Mouse (Mus musculus) embryo, embryonic 9.5 days (tissue): ENCODE measurements around the gene Nsmce4a.
"Not testable (repeated sequence)": the region's sequence is repeated elsewhere in the genome, so short reads cannot be mapped to it uniquely, and the experiment has no call there.

Source experiments
- DNase-seq: peaks from one replicate; pipeline ENCODE4 v3.0.0-alpha.2; 2017; ENCODE audit errors: extremely low spot score

Gene Nsmce4a

GRCm38 (mm10) chr7:130572821-130573220 is at the start of gene Nsmce4a:
TSS of gene Nsmce4a (minus strand) at chr7:130573118.
- DNase-seq, result no peak

DNA sequence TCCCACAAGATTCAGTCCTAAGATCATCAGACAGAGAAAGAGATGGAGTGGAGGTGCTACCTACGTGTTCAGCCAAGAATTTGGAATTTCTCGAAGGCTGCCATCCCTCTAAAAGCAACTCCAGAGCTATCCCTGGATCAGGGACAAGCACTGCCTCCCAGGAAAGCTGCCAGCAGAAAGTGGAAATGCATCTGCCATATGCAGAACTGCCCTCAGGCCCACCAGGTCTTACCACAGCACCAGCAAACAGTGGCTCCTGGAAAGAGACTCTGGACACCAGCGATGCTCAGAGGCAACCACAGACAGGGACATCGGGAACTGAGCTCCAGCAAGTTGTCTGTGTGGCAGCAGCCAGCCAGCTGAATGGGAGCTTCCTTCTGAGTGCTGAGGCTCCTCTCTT is 49.4 kb upstream of the Nsmce4a start:
- DNase-seq, result no peak

DNA sequence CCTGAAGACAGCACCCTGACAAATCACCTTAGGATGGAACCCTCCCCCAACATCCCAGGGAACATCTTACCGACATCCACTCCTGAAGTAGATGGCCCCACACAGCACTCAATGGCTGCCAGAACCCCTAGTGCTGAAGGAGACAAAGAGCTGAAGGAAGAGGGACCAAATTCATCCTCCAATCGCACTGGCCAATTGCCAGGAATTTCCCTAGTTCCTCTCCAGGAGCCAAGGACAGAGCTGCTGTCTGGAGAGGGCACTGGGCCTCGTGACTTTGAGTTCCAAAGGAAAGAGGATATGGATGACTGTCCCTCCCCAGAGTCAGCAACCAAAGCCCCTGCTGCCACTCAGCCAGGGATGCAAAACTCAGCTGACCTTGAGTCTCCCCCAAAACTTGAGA is 49.0 kb upstream of the Nsmce4a start:
- DNase-seq, result no peak

GRCm38 (mm10) chr7:130621068-130621467 is 48.1 kb upstream of the Nsmce4a start:
- DNase-seq, result no peak

DNA sequence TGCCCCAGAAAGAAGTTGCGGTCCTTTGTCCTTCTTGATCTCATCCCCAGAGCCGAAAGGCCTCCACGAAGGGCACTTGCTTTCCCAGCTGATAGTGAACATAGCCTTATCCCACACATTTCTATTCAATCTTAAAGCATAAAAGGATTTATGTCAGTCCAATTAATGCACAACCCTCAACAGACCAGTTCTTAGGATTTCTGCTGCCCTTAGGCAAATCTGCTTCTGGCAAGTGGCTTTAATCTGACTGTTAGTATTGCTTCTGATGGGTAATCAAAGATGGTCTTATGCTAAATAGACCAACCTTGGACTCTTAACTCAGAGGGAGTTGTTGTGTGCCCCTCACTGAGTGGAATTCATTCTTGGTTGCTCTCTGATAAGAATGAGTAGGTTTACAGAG is 44.7 kb upstream of the Nsmce4a start:
- no peak for DNase-seq

GRCm38 (mm10) chr7:130613973-130614372 is 41.1 kb upstream of the Nsmce4a start:
- DNase-seq, result no peak

GRCm38 (mm10) chr7:130606958-130607357 is 34.0 kb upstream of the Nsmce4a start:
- DNase-seq, result no peak

DNA sequence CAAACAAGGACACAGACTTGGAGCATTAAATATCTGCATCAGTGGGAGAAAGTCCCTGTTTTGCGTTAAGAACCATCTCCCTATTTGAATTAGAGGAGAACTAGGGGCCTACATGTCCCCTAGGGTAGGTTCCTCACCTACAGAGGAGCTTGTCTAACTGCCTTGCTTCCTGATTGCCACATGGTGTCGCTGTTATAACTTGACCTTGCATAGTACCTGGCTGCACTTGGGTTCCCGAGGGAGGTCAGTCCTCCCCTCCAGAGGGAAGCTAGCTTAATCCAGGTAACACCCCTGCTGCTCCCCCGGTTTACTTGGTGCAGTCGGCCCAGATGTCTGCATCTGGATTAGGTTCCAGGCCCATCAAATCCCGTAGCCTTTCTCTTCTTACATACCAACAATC is 32.2 kb upstream of the Nsmce4a start:
- DNase-seq, result peak; percentile 26

GRCm38 (mm10) chr7:130604390-130604789 is 31.5 kb upstream of the Nsmce4a start:
- no peak for DNase-seq

DNA sequence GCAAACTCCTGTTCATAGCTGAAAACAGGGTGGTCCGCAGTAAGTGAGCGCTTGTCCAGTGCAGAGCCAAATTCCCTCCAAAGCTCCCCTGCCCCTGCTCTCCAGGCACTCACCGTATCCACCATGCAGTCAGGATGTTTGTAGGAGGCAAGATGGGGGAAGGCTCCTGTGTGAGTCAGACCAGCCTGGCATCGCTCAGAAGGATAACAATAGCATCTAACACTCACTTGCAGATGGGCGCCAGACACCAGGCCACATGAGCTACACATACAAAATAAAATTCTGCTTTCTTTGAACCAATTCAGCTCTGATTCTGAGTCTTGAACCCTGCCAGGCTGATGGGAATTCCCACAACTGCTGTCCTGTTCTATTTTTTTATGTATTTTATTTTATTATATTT is 30.6 kb upstream of the Nsmce4a start:
- no peak for DNase-seq

DNA sequence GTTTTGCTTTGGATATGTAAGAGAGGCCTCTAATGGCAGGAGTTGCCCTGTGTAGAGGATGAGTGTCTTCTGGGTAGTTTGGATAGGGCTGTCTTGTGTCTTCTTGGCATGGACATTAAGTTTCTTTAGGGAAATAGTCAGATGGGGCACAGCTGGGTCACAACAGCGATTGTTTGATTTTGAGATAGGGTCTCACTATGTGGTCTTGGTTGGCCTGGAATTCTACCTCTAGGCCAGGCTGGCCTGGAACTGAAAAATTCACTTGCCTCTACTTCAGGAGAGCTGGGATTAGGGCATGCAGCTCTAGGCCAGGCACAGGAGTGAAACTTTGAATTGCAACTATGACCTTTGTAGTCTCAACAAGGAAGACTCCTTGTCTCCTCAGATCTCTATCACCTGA is 29.9 kb upstream of the Nsmce4a start:
- DNase-seq, result no peak

DNA sequence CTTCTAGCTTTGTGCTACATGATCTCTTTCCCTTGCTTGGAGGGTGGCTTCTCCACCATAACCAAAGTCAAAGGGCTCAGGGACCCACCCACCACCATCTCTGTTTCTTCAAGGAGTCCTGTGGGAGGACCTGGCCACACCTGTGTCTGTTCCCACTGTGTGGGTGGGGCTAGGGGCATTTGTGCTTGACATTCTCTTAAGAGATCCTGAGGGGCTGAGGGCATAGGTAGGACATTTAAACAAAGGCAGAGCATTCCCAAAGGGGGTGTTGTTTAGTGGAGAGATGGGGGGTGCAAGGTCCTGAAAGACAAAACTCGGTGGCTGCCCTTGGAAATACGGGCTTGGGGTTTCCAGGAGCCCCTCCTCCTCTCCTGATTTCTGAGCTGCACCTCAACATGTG is 27.6 kb upstream of the Nsmce4a start:
- no peak for DNase-seq

GRCm38 (mm10) chr7:130600074-130600473 is 27.2 kb upstream of the Nsmce4a start:
- no peak for DNase-seq

DNA sequence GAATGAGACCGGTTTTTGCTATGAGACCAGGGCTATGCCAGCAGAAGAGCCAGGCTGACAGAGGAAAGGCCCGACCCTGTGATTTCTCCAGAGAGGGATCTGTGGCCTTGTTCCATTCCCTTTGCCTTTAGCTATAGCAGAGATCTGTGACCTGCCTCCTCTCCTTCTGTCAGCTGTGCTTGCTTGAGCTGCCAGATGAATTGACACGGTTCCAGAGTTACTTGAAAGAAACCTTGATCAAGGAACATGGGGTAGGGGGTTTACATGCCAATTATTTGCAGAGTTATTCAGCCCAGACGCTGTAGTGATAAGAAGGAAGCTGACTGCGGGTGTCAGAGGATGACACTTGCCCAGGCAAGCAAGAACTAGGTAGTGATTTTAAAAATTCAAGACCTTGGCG is 24.6 kb upstream of the Nsmce4a start:
- DNase-seq, result no peak

DNA sequence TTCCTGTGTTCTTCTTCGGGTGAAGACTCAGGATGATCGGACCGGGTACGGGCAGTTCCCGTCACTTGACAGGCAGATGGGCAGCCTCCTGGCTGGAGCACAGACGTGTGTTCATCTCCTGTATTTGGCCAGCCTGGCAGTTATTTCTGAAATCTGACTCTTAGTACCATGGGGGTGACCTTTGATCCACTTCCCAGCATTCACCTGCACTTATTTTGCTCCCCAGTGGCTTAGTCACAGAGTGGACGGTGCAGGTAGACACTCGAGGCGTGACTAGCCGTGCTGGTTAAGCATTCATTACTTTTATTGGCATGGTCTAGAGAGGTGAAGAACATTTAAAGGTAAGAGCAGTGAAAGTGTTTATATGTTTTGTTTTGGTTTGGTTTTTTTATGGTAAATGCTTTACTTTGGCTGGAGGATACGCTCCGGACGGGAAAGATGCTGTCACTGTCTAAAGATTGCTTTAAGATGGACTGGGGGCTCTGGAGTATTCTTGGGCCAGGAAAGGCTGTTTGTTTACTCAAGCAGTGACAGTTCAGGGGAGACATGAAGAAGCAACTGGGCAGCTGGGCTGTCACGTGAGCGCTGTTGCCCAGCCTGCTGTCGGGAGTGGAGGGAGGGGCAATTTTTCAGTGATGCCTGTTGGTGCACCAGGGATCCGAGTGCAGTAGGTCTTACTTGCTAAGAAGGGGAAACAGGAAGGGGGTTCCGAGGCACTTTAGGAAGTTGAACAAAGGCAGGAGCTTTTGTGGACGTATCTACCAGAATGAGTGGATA is 23.3 kb upstream of the Nsmce4a start:
- not testable (repeated sequence) for DNase-seq

- DNase-seq, result not testable (repeated sequence)
Observed at GRCm38 (mm10) chr7:130593375-130594239, 20.7 kb upstream of the Nsmce4a start.

GRCm38 (mm10) chr7:130592975-130593374 is 20.1 kb upstream of the Nsmce4a start:
- not testable (repeated sequence) for DNase-seq

DNA sequence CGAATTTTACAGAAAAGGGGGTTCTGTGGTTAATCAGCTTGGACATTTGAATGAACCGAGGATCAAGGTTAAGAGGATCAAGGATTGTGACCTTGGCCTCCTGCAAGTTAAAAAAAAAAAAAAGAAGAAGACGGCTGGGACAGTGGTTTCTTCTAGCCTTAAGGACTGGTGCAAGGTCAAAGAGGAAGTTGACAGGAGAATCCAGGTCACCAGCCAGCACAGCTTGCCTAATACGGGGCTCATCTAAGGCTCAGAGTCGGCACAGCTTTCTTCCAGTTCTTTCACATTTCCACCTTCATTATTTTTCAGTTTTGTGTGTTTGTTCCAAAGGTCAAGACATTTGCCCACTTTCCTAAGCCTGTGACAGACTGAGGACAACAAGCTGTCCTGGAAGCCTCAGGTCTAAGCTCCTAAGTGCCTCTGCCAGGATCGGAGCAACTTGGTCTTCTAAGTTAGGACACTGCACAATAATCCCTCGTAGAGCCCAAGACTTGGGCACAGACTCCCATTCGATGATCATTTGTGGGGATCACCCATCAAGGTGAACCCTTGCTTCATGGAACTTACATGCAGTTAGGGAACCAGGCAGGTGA is 18.0 kb upstream of the Nsmce4a start:
- DNase-seq, result no peak

DNA sequence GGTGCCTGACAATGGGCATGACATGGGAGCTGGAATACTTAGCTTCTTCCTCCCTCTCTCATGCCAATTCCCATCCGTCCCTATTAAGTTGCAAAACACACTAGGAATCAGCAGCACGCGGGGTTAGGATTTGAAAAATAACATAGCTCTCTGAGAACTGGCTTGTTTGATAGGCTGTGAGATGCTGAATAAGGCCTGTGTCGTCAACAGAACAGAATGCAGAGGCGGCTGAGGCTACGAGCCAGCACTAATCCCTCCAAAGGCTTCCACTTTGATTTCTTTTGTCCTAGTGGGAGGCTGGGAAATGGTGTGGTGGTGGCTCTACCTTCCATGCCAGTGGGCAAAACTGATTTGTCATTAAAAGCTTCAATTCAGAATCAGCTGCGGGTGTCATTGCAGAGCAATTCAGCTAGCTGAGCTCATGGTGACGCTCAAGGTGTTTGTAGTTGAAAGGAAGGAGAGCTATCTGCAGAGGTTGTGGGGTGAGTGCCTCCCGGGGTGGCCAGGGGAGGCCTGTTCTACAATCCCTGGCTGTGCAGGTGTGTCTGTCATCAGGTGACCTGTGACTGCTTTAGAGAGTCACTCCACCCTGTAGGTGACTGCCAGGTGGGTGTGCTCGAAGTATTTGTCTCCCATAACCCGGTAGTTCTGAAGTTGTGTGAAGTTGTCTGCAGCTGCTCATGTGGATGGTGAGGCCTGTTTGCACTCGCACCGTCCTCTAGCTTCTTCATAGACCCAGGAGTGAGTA is 17.3 kb upstream of the Nsmce4a start:
- DNase-seq, result no peak

GRCm38 (mm10) chr7:130586521-130587072 is 13.7 kb upstream of the Nsmce4a start:
- DNase-seq, result no peak

- no peak for DNase-seq
Observed at GRCm38 (mm10) chr7:130578607-130579006, 5.7 kb upstream of the Nsmce4a start.

DNA sequence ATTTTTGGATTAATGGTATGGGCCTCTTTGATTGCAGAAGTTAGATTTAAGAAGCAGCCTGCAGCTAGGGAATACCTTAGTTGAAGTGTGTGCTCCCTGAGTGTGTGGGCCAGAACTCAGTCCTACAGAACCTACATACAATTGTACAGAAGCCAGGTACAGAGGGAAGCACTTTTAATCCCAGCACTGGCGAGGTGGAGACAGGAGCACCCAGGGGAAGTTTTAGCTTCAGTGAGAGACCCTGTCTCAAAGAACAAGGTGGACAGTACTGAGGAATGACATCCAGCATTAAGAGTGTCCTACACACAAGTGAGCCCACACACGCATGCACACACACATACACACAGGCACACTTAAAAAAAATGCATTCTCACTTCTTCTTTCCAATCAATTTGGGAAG is 5.1 kb upstream of the Nsmce4a start:
- DNase-seq, result no peak
